Mouse (Mus musculus) testis, adult 2 months (tissue): ENCODE measurements around the gene Pla2g2d.
A peak's percentile ranks its signal among the peaks of the same experiment; 100 is the strongest.

Experiments
- CTCF ChIP-seq: fragments of 200-500 bp; IDR thresholded peaks from 2 replicates; pipeline ENCODE4 v1.5.1; 2012; ENCODE audit warnings: low read depth, mild to moderate bottlenecking, inconsistent platforms, low read length, moderate library complexity; ENCODE audit not compliant: control insufficient read depth, insufficient read depth, insufficient replicate concordance
- POLR2A ChIP-seq: fragments of 200-500 bp; IDR thresholded peaks from 2 replicates; pipeline ENCODE4 v1.6.1; 2012; ENCODE audit warnings: low read depth, mild to moderate bottlenecking, inconsistent platforms, low read length, moderate library complexity; ENCODE audit not compliant: control insufficient read depth

GRCm38 (mm10) chr4:138816166-138816565 lies 40.6 kb downstream of the Pla2g2d start:
- TF ChIP-seq CTCF: no peak
- TF ChIP-seq POLR2A: 0 out of 2 replicates have a peak, but pooled peaks have one; percentile 12
